Mouse (Mus musculus): ENCODE results near the gene Tpp1.
"Not testable (repeated sequence)": the region's sequence is repeated elsewhere in the genome, so short reads cannot be mapped to it uniquely, and the experiment has no call there.

Gene Tpp1

DNA sequence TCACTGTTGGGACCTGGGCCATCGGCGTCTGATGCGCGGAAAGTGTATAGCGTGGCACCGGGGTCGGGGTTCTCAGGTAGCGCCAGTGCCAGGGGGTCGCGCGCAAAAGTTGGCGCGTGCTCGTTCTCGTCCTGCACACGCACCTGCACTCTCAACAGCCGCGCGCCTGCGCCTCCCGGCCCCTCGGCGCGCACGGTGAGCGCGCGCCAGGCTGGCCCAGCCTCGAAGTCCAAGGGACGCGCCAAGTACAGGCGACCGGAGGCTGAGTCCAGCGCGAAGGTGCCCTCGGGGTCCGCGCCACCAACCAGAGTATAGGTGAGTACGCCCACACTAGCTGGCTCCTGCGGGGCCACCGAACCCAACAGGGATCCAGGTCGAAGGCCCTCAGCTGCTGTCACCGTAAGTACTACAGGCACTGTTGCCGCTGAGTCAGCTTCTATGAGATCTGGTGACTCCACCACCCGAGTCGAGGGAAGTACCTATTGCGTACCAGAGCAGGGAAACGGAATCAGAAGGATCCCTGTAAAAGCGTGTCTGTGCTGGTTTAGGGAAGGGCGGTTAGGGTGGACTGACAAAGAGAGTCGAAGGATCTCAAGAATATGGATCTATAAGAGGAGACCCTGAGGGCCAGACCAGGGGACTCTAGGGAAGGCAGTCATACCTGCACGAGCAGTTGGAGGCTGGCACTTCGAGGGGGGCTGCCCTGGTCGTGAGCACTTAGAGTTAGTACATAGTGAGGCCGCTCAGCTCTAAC is 10.7 kb upstream of the Tpp1 start:
- no peak for DNase-seq (ENCODE audit: low read depth)

DNA sequence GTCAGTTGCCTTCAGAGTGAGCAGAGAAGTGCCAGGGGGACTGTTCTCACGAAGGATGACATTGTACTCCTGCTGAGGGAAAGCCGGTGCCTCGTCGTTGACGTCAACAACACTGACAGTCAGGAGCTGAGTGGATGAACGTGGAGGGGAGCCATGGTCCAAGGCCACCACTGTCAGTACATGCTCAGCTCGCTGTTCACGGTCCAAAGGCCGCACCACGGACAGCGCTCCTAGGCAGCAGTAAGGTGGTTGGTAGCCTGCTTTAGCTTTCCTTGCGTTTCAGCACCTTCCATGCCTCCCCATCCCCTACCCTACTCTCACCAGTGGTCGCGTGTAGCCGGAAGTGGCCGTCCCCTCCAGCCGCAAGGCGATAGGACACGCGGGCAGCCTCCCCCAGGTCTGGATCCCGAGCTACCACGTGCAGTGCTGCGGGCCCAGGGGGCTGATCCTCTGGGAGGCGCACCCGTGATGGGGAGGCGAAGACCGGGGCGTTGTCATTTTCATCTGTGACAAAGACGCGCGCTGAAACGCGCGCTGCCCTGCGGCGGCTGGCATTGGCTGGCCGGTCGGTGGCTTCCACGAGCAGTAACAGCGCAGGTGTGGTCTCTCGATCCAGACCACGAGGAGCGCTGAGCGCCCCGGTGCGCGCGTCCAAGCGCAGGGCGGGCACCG is 9.9 kb upstream of the Tpp1 start:
- no peak for DNase-seq (ENCODE audit: low read depth)

DNA sequence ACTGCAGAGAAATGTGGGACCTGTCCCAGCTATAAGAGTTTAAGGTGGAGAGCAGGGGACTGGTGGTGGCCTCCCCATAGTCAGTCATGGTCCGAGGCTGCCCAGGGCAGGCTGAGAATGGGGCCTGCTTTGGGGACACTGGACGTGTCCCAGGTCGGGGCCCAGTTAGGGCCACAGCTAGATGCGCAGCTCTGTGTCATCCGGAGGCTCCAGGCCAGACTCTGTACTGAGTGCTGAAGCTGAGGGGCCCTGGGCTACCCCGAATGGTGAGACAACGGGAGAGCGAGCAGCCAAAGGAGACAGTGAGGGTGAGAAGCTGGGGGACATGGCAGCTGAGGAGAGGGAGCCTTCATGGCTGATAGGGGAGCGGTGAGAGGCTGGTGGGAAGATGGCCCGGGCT is 1.2 kb upstream of the Tpp1 start:
- DNase-seq (ENCODE audit: low read depth) = no peak

DNA sequence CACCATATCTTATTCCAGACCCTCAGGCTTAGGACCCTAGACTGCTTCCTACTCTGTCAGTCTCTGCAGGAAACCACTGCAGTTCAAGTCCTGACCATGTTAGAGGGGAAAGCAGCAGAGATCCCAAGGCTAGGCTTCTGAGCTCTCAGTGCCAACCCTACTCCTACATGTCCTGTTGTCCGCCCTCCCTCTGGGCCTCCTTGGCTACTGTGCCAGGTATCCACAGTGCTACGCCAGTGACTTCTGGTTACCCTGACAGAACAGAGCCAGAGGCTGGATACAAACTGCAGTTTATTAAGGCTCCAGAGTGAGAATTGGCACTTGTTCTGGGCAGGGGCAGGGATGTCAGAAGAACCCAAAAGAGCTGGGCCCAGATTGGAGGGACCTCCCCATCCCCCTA is 681 bp upstream of the Tpp1 start:
- DNase-seq (ENCODE audit: low read depth) = no peak

DNA sequence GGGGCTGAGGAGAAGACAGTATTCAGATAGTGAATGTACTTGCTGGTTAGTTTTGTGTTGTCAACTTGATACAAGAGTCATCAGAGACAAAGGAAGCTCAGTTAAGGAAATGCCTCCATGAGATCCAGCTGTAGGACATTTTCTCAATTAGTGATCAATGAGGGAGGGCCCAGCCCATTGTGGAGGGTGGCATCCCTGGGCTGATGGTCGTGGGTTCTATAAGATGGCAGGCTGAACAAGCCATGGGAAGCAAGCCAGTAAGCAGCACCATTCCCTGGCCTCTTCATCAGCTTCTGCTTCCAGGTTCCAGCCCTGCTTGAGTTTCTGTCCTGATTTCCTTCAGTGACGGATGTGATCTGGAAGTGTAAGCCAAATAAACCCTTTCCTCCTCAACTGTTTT is 4.3 kb downstream of the Tpp1 start:
- no peak for DNase-seq (ENCODE audit: low read depth)

DNA sequence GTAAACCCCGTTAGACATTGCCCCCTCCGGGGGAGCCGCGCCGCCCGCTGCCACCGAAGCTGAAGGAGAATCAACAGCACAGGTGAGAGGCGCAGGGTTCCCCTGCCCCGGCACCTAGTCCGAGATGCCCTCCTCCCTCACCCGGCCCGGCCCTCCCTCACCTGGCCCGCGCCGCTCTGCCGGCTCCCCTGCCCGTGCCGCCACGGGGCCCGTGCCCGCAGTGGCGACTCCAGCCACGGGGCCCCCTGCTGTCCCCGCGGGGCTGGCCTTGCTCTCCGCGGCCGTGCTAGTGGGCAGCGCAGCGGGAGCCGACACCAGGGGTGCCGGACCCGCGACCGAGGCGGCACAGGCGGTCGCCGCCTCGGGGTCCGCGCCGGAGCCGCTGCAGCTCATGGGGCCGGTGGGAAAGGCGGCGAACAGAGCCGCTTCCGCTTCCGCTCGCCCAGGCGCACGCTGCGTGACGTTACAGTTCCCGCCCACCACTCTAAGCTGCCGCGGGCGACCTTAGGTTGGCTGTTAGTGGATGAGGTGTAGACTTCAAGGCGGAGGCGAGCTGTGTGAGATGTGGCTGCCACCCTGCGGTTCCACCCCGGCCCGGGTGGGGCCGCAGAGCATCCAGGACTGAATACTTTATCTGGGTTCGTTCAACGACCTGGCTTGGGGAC is 8.0 kb downstream of the Tpp1 start, which contains the start of gene Taf10:
TSS of gene Taf10 (minus strand) at position 436 of the 665 bp plus-strand sequence.
- DNase-seq (ENCODE audit: low read depth) = peak; percentile 96

DNA sequence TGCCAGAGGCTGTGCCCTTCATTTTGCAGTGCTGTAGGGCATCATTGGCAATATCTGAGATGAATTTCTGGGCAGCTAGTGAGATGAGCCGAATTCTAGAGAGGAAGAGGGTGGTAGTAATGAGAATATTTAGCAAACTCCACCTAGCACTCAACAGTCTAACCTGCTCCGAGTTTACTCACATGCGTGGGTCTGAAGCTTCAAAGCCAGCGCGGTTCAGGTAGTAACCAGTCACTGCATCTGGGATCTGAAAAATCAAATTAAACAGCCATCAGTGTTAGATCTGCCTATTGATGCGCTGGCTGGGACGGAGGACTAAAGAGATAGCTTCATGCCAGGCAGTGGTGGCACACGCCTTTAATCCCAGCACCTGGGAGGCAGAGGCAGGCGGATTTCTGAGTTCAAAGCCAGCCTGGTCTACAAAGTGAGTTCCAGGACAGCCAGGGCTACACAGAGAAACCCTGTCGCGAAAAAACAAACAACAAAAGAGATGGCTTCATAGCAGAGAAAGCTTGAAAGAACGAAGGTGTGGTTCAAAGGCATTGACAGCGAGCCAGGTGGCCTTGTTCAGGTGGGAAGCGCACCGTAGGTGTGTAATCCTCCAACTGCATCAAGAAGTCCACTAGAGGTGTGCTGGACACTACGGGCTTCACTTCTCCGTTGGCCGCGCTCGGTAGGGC is 8.6 kb downstream of the Tpp1 start:
- not testable (repeated sequence) for DNase-seq (ENCODE audit: low read depth)

DNA sequence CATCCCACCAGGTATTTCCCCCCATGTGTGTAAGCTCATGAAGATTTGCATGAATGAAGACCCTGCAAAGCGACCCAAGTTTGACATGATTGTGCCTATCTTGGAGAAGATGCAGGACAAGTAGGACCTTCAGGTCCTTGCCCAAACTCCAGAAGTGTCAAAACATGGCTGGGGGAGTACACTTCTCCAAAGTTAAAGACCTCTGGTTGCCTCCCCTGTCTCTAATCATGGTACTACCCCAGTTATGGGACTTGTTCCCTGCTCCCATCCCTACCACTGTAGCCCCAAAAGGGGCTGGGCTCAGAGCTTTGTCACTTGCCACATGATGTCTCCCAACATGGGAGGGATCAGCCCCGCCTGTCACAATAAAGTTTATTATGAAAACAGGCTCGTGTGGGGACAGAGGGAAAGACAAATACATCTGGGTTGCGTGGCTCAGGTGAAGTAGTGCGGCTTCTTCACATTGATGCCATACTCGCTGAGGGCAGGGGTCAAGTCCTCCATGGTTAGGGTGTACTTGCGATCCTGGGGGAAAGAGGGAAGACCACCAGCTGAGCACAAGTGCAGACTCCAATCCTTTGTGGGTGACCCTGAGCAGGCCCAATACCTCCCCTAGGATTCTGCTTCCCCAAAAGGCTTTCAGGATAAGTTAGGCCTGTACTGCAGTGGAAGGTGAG is 9.4 kb downstream of the Tpp1 start:
- DNase-seq (ENCODE audit: low read depth) = not testable (repeated sequence)

DNA sequence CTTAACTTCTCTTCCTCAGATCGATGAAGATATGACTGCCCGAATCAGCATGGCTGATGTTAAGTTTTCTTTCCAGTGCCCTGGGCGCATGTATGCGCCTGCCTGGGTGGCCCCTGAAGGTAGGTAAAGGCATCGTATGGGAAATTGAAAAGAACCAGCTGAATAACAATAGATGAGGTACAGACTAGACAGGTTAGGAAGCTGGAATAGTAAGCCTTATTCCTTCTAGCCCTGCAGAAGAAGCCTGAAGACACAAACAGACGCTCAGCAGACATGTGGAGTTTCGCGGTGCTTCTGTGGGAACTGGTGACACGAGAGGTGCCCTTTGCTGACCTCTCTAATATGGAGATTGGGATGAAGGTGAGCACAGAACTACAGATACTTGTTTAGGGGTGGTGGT is 10.1 kb downstream of the Tpp1 start:
- DNase-seq (ENCODE audit: low read depth) = no peak

DNA sequence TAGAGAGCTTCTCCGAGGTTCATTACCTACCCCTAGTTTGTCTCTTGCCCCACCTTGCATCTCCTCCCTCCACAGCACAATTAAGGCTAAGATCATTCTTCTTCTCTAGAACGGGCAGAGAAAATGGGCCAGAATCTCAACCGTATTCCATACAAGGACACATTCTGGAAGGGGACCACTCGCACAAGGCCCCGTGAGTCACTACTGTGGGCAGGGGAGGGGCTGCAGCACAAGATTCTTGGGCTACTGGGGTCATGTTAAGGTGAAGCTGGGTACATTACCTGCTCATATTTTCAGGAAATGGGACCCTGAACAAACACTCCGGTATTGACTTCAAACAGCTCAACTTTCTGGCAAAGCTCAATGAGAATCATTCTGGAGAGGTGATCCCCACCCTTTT is 11.2 kb downstream of the Tpp1 start:
- no peak for DNase-seq (ENCODE audit: low read depth)

DNA sequence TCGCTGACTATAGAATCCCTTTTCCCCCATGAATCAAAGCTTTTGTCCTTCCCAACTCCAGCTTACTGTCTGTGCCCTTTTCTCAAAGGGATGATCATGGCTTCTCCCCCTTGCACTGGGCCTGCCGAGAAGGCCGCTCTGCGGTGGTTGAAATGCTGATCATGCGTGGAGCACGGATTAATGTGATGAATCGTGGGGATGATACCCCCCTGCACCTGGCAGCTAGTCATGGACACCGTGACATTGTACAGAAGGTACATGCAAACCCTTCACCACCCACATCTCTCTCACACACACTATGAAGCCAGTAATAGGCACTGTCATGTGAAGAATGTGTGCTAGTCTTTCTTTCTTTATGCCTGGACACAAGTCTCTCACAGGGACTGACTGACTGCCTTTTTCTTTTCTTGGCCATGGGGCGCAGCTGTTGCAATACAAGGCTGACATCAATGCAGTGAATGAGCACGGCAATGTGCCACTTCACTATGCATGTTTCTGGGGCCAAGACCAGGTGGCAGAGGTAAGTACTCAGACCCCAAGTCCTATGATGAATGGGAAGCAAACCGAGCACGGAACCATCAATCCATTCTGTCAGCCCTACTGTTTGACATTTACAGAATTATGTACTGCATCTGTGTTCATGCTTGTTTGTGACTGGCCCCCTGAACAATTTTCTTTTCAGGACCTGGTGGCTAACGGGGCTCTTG is 11.8 kb downstream of the Tpp1 start:
- no peak for DNase-seq (ENCODE audit: low read depth)

DNA sequence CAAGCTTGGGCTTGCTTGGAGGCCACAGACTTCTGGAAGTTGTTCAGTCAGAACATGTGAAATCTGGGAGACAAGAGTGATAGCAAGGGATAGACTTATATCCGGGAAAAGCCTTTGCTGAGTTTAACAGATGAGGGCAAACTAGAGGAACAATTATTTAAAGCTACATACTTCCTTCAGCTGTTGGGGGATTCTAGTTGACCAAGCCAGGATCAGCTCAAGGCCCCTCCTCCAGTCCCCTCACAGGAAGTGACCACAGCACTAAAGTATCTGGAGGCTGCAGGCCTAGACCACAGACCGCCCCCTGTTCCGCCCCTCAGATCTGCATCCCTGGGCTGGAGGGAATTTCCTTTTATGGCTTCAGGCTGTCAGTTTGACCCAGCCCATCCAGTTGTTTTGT is 13.1 kb downstream of the Tpp1 start:
- peak; percentile 29 for DNase-seq (ENCODE audit: low read depth)

DNA sequence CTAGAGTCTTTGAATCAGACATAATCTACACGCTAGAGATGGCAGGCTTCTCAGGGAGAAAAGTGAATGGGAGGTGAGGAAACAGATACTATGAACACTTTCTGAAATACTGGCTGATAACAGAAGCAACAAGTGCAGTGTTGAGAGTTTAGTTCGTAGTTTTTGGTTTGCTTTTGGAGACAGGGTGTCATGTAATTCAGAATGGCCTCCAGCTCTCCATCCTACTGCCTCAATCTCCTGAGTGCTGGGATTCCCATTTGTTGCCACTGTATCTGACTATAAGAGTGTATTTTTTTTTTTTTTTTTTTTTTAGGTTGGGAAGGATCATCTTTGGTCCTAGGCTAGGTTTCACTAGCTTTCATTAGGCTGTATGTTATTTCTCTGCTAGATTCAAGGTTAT is 13.7 kb downstream of the Tpp1 start:
- no peak for DNase-seq (ENCODE audit: low read depth)

DNA sequence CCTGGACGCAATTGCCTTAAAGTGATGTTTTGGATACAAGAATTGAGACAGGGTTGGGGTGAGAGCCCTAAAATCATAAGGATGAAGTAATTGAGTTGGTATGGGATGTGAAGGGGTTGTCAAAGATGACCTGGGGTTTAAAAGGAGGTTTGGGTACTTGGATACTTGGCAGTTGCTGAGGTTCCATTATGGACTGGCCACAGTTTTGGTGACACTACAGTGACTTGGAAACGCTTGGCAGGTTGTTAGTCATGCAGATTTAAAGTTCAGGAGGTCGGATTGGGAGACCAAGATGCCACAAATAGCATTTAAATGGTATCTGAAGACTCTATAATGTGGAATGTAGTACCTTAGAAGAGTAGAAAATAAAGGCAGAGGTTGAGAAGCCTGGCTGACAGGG is 14.4 kb downstream of the Tpp1 start:
- no peak for DNase-seq (ENCODE audit: low read depth)

DNA sequence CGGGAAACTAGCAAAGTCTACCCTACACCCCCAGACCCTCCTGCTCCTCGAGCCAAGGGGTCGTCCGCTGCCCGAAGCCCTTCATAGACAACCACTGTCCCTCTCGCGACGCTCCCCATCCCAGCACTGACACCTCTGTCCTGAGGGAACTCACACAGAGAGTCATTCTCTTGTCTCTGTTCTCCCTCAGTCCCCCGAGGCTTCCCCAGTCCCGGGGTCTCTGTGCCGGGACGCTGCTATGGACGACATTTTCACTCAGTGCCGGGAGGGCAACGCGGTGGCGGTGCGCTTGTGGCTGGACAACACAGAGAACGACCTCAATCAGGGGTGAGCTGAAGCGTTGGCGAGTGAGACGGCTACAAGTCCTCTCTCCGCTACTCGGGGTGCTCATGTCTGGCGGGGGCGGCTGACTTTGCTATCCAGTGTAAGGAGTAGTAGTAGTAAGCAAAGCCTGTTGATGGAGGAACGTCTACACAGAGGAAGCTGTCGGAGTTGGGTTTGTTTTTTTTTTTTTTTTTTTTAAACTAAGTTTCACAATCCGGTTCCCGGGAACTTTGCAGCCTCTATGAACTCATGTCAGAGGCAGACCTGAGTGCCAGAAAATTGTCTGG is 15.0 kb downstream of the Tpp1 start, which contains the start of gene Rrp8:
TSS of gene Rrp8 (minus strand) at position 475 of the 611 bp plus-strand sequence.
- peak; percentile 61 for DNase-seq (ENCODE audit: low read depth)

DNA sequence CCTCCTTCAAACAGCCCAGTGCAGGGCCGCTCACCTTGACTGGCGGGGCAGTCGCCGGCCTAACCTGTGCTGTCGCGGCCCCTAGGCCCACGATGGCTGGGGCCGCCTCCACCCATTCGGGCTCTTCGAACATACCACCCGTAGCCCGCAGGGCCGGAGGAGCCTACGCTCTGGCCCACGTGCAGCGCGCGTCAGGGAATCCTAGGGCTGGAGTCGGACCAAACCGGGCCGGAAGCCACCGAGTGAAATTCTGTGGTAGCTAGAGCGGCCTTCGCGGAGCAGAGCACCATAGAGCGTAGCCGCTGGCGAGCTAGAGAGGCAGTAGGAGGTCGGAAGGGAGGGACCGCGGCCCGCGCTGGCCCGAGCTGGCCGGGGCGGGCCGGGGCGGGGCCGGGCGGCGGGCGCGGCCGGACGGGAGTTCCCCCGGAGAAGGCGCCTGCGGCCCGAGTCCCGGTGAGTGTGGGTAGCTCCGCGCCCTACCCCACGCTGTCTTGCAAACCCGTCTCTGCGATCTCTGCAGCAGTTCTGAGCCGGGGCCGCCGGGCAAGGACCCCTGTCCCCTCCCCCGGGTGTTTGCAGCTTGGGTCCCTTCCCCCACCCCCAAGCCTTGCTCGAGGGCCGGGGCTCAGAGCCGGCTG is 15.7 kb downstream of the Tpp1 start, which contains the start of gene Ilk:
TSS of gene Ilk (plus strand) at position 329 of the 638 bp plus-strand sequence.
- DNase-seq (ENCODE audit: low read depth) = peak; percentile 91

DNA sequence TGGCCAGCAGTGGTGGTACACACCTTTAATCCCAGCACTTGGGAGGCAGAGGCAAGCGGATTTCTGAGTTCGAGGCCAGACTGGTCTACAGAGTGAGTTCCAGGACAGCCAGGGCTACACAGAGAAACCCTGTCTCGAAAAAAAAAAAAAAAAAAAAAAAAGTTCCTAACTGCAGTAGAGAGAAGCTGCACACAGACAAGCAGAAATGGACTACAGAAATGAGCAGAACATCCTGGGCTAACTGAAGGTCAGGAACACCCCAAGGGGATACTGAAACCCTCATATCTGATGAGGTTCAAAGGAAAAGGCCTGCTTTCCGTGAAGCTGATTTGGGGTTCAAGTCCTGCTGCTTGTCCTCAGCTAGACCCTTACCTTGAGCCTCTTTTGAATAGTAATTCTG is 16.6 kb downstream of the Tpp1 start:
- DNase-seq (ENCODE audit: low read depth) = not testable (repeated sequence)

DNA sequence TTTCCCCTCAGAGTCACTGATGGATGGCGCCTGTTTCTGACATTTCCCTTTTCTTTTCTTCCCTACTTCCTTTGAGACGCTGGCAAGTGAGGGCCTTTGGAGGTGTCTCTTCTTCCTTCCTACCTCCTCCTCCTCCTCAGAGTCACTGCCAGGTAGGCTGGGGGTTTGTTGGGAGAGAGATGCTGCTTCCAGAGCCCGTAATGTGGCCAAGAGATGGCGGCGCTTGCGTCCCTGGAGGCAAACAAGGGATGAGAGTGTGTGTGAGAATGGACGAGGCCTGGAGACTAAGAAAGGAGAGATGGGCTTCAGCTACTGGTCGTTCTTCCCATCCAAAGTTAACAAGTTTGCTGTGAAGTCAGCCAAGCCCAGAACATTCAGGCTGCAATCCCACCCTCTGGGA is 17.2 kb downstream of the Tpp1 start:
- no peak for DNase-seq (ENCODE audit: low read depth)

DNA sequence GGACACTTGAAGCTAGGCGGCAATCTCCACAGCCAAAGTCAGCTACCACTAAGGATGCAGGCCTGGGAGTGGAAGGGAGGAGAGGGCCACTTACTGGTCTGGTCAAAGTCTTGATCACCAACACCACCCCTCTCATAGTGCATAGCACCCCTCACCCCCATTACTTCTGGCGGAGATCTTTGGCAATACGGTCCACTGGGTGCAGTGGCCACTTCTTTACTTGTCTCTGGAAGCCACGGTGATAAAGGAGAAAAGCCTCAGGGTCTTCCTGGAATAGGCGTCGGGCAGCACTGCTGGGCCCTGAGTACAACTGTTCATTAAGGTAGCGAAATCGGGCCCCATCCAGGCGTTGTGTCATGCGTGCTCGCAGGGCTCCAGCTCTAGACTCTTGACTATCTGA is 18.2 kb downstream of the Tpp1 start:
- DNase-seq (ENCODE audit: low read depth) = no peak
